Mouse (Mus musculus): Measurements from ENCODE around the gene Mettl21a. TPM values are rescaled to one million over a fixed set of nuclear protein-coding genes. Genes with fewer than 3 reads are reported as not detected.

Gene Mettl21a
- total and polyA plus RNA-seq, 3 experiments = 18.4 to 38.8 (median 25.7) TPM

GRCm38 (mm10) chr1:64639279-64639678 is 22.2 kb upstream of the Mettl21a start:
- Histone ChIP-seq H3K27ac (ENCODE audit: insufficient read depth, low read depth) (no peak overlapping the region), H3K4me2 (ENCODE audit: insufficient read depth, low read depth, poor library complexity, severe bottlenecking) (no peak overlapping the region), H3K4me3 (replicated peaks in 1 of 3; ENCODE audit: low read depth in 2 of 3, low read length in 2 of 3, poor library complexity in 1 of 3) (no peak overlapping the region), H3K27me3 (replicated peaks) (no peaks in the 10 kb centered on the region), H3K79me2 (replicated peaks; ENCODE audit: control insufficient read depth, extremely low read depth, insufficient read depth, poor library complexity, severe bottlenecking) (no peaks in the 10 kb centered on the region), H3K36me3 (replicated peaks in 1 of 2; ENCODE audit: control insufficient read depth in 1 of 2, insufficient read depth in 1 of 2, low read length in 1 of 2) (no peaks in the 10 kb centered on the region), H3K4me1 (ENCODE audit: control insufficient read depth in 1 of 2, insufficient read depth in 2 of 2) (peaks cover under 1 to 3% of the 10 kb centered on the region in 2 experiments; a peak in 1 of 4 replicates), H3K9me3 (replicated peaks; ENCODE audit: low read length) (no peaks in the 10 kb centered on the region), H3K9ac (ENCODE audit: insufficient read depth, low read depth) (no peak overlapping the region)
- TF ChIP-seq ZKSCAN1 (IDR thresholded peaks at IDR 0.05; ENCODE audit: borderline replicate concordance, low read depth, low read length) (no peak), ELF1 (IDR thresholded peaks at IDR 0.05; ENCODE audit: low read depth, low read length) (no peak), UBTF (IDR thresholded peaks at IDR 0.05; ENCODE audit: low read depth, low read length) (no peak), JUND (conservative IDR thresholded peaks at IDR 0.05; ENCODE audit: low read depth, low read length) (no peak), MAX (IDR thresholded peaks at IDR 0.05; ENCODE audit: low read length) (no peak), MAFK (IDR thresholded peaks at IDR 0.05; ENCODE audit: insufficient replicate concordance, low read length) (no peak), JUN (IDR thresholded peaks at IDR 0.05; ENCODE audit: insufficient read depth, low read depth, low read length) (no peak), RAD21 (IDR thresholded peaks at IDR 0.05; ENCODE audit: low read depth, low read length) (no peak), ZNF384 (IDR thresholded peaks at IDR 0.05; ENCODE audit: low read depth, low read length) (no peak), USF2 (conservative IDR thresholded peaks at IDR 0.05; ENCODE audit: low read depth, low read length) (no peak), RCOR1 (conservative IDR thresholded peaks at IDR 0.05; ENCODE audit: low read depth, low read length) (no peak), ZMIZ1 (IDR thresholded peaks at IDR 0.05; ENCODE audit: low read depth, low read length) (no peak), MEF2A (IDR thresholded peaks at IDR 0.05; ENCODE audit: borderline replicate concordance, low read depth, low read length) (no peak), BHLHE40 (IDR thresholded peaks at IDR 0.05; ENCODE audit: low read depth, low read length) (no peak), CHD2 (IDR thresholded peaks at IDR 0.05; ENCODE audit: low read length) (no peak)
- dilution Hi-C loops (cut with MboI; ENCODE audit: extremely low pct_ligation_motif_present, extremely low pct_unique_long_range_greater_than_20kb, low sequenced_read_pairs) (no loop called here), in situ Hi-C loops (cut with MboI; ENCODE audit: low pct_ligation_motif_present, low pct_unique_long_range_greater_than_20kb, low sequenced_read_pairs) (no loop called here)
- no peak for DNase-seq (ENCODE audit: extremely low read depth)

DNA sequence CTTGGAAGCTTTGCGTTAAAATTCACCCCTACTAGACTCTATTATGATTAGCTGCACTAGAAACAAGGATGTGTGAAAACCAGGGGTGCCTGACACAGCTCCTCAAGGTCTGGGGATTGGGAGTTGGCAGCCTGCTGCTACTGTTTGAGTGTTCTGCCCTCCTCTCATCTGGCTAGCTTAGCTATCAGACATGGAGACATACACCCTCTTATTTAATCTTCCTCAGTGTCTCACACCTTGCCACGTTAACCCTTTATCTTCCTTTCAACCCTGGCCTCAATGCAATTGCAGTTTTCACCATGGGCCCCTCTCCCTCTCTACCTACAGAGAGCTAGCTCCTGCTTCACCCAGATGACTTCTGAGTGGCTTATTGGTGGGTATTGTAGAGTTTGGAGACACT is 18.6 kb upstream of the Mettl21a start:
- Histone ChIP-seq H3K4me2 (ENCODE audit: insufficient read depth, low read depth, poor library complexity, severe bottlenecking) (no peak overlapping the region), H3K4me1 (ENCODE audit: control insufficient read depth in 1 of 2, insufficient read depth in 2 of 2) (0 out of 4 replicates have a peak, but pooled peaks cover 0 to 3% of the 10 kb centered on the region in 2 experiments), H3K9ac (ENCODE audit: insufficient read depth, low read depth) (no peak overlapping the region), H3K36me3 (replicated peaks in 1 of 2; ENCODE audit: control insufficient read depth in 1 of 2, insufficient read depth in 1 of 2, low read length in 1 of 2) (no peaks in the 10 kb centered on the region), H3K27me3 (replicated peaks) (no peaks in the 10 kb centered on the region), H3K4me3 (replicated peaks in 1 of 3; ENCODE audit: low read depth in 2 of 3, low read length in 2 of 3, poor library complexity in 1 of 3) (no peak overlapping the region), H3K27ac (ENCODE audit: insufficient read depth, low read depth) (no peak overlapping the region), H3K9me3 (replicated peaks; ENCODE audit: low read length) (no peaks in the 10 kb centered on the region), H3K79me2 (replicated peaks; ENCODE audit: control insufficient read depth, extremely low read depth, insufficient read depth, poor library complexity, severe bottlenecking) (no peaks in the 10 kb centered on the region)
- dilution Hi-C loops (cut with MboI; ENCODE audit: extremely low pct_ligation_motif_present, extremely low pct_unique_long_range_greater_than_20kb, low sequenced_read_pairs) (no loop called here), in situ Hi-C loops (cut with MboI; ENCODE audit: low pct_ligation_motif_present, low pct_unique_long_range_greater_than_20kb, low sequenced_read_pairs) (no loop called here)
- DNase-seq (ENCODE audit: extremely low read depth) = no peak
- no peak for TF ChIP-seq EP300 (IDR thresholded peaks at IDR 0.05; ENCODE audit: low read length)
- TF ChIP-seq IRF4 (IDR thresholded peaks at IDR 0.05; ENCODE audit: low read depth, low read length) = no peak
- no peak for TF ChIP-seq JUND (conservative IDR thresholded peaks at IDR 0.05; ENCODE audit: low read depth, low read length)
- TF ChIP-seq JUN (IDR thresholded peaks at IDR 0.05; ENCODE audit: insufficient read depth, low read depth, low read length) = no peak
- no peak for TF ChIP-seq GABPA (IDR thresholded peaks at IDR 0.05; ENCODE audit: insufficient replicate concordance, low read depth, low read length)
- no peak for TF ChIP-seq NRF1 (IDR thresholded peaks at IDR 0.05; ENCODE audit: low read depth, low read length)
- TF ChIP-seq USF1 (IDR thresholded peaks at IDR 0.05; ENCODE audit: low read depth, low read length) = no peak
- no peak for TF ChIP-seq ZNF384 (IDR thresholded peaks at IDR 0.05; ENCODE audit: low read depth, low read length)
- TF ChIP-seq MAFK (IDR thresholded peaks at IDR 0.05; ENCODE audit: insufficient replicate concordance, low read length) = no peak
- no peak for TF ChIP-seq USF2 (conservative IDR thresholded peaks at IDR 0.05; ENCODE audit: low read depth, low read length)
- TF ChIP-seq RCOR1 (conservative IDR thresholded peaks at IDR 0.05; ENCODE audit: low read depth, low read length) = no peak
- no peak for TF ChIP-seq NELFE (IDR thresholded peaks at IDR 0.05; ENCODE audit: low read depth, low read length)
- no peak for TF ChIP-seq BHLHE40 (IDR thresholded peaks at IDR 0.05; ENCODE audit: low read depth, low read length)
- TF ChIP-seq ZC3H11A (IDR thresholded peaks at IDR 0.05; ENCODE audit: low read depth, low read length) = no peak
- no peak for TF ChIP-seq SMC3 (IDR thresholded peaks at IDR 0.05; ENCODE audit: low read depth, low read length)
- no peak for TF ChIP-seq RAD21 (IDR thresholded peaks at IDR 0.05; ENCODE audit: low read depth, low read length)
- no peak for TF ChIP-seq POLR2A (IDR thresholded peaks at IDR 0.05; ENCODE audit: low read depth, low read length)
- TF ChIP-seq ETS1 (conservative IDR thresholded peaks at IDR 0.05; ENCODE audit: low read depth, low read length) = no peak
- no peak for TF ChIP-seq CHD1 (IDR thresholded peaks at IDR 0.05; ENCODE audit: low read depth, low read length)

All from CH12.LX (cell line).